Mouse (Mus musculus) thymus, adult 2 months (tissue): ENCODE data around the gene Cdk5.

Experiments
- CTCF ChIP-seq: fragments of 200-500 bp; IDR thresholded peaks from 2 replicates; pipeline ENCODE4 v1.5.1; 2012; ENCODE audit warnings: mild to moderate bottlenecking, control low read depth, low read length, moderate library complexity, borderline replicate concordance; ENCODE audit not compliant: control insufficient read depth, poor library complexity, insufficient read depth; ENCODE audit errors: extremely low read depth
- POLR2A ChIP-seq: fragments of 200-500 bp; IDR thresholded peaks from 2 replicates; pipeline ENCODE4 v1.6.1; 2012; ENCODE audit warnings: mild to moderate bottlenecking, low read length, control low read depth, moderate library complexity; ENCODE audit not compliant: control insufficient read depth, poor library complexity, insufficient read depth; ENCODE audit errors: extremely low read depth

DNA sequence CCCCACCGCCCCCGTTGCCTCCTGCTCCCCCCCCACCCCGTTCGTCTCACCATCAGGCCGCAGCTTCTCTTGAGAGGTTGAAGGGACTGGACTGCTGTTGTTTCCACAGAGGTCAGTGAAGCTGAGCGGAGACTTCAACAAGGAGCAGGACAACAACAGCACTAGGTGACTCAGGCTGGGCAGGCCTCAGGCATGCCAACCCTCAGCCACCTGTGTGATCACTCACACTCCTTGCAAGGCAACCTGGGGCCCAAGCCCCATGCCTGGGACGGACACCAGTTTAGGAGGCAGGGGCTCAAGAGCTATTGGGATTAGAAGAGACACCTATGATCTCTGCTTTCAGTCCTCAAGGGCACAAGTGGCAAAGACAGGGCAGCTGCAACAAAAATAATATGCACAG, 31.5 kb downstream of the Cdk5 start, which contains the start of gene Atg9b:
- TF ChIP-seq CTCF (no peak), POLR2A (no peak)
